Mouse (Mus musculus): ENCODE measurements around the gene Tmem50b. TPM values are rescaled to one million over a fixed set of nuclear protein-coding genes. Genes with fewer than 3 reads are reported as not detected.
A peak's percentile ranks its signal among the peaks of the same experiment; 100 is the strongest.

The Tmem50b gene
- polyA plus RNA-seq, 1 experiment from 2014 or later, result 42.4 TPM

- no peak overlapping the region for H3K27ac ChIP-seq (ENCODE audit: low read depth, low read length)
- 87% methylated on average over 15 of the region's 15 CpGs for WGBS
- no peak for DNase-seq (ENCODE audit: low spot score)
Measured at GRCm38 (mm10) chr16:91556659-91557058, 40.9 kb downstream of the Tmem50b start.

GRCm38 (mm10) chr16:91555017-91555605, 42.5 kb downstream of the Tmem50b start:
- Histone ChIP-seq H3K4me1 (replicated peaks; ENCODE audit: control insufficient read depth, insufficient read depth, low read length) (peaks cover 3% of the 10 kb centered on the region; the same call in 1 of the 2 replicates), H3K9me3 (ENCODE audit: control insufficient read depth, low read length) (no peaks in the 10 kb centered on the region), H3K27me3 (ENCODE audit: control insufficient read depth, insufficient read depth, low read length) (no peaks in the 10 kb centered on the region), H3K9ac (ENCODE audit: low read length) (no peak overlapping the region), H3K4me3 (ENCODE audit: low read depth, low read length) (no peak overlapping the region), H3K36me3 (ENCODE audit: control insufficient read depth, insufficient read depth, low read length) (no peaks in the 10 kb centered on the region), H3K4me2 (ENCODE audit: low read depth, low read length, severe bottlenecking) (no peak overlapping the region), H3K27ac (ENCODE audit: low read depth, low read length) (no peak overlapping the region)
- 90% methylated on average over 8 of the region's 8 CpGs for WGBS
- no peak for ATAC-seq (replicated peaks; ENCODE audit: low FRiP score)
- no peak for DNase-seq (ENCODE audit: low spot score)

More at GRCm38 (mm10) chr16:91556659-91557058, 40.9 kb downstream of the Tmem50b start:
- Histone ChIP-seq H3K4me3 (ENCODE audit: low read depth, low read length) (no peak overlapping the region), H3K4me1 (replicated peaks; ENCODE audit: control insufficient read depth, insufficient read depth, low read length) (no peaks in the 10 kb centered on the region), H3K9me3 (ENCODE audit: control insufficient read depth, low read length) (no peaks in the 10 kb centered on the region), H3K27me3 (ENCODE audit: control insufficient read depth, insufficient read depth, low read length) (no peaks in the 10 kb centered on the region), H3K36me3 (ENCODE audit: control insufficient read depth, insufficient read depth, low read length) (no peaks in the 10 kb centered on the region), H3K9ac (ENCODE audit: low read length) (no peak overlapping the region), H3K4me2 (ENCODE audit: low read depth, low read length, severe bottlenecking) (no peak overlapping the region)
- no peak for ATAC-seq (replicated peaks; ENCODE audit: low FRiP score)

GRCm38 (mm10) chr16:91553625-91554024, 44.0 kb downstream of the Tmem50b start:
- Histone ChIP-seq H3K27me3 (ENCODE audit: control insufficient read depth, insufficient read depth, low read length) (no peaks in the 10 kb centered on the region), H3K9ac (ENCODE audit: low read length) (no peak overlapping the region), H3K27ac (ENCODE audit: low read depth, low read length) (no peak overlapping the region), H3K4me3 (ENCODE audit: low read depth, low read length) (no peak overlapping the region), H3K4me1 (replicated peaks; ENCODE audit: control insufficient read depth, insufficient read depth, low read length) (peaks cover 8% of the 10 kb centered on the region), H3K4me2 (ENCODE audit: low read depth, low read length, severe bottlenecking) (no peak overlapping the region), H3K36me3 (ENCODE audit: control insufficient read depth, insufficient read depth, low read length) (no peaks in the 10 kb centered on the region), H3K9me3 (ENCODE audit: control insufficient read depth, low read length) (no peaks in the 10 kb centered on the region)
- WGBS, result 70% methylated on average over 12 of the region's 12 CpGs
- DNase-seq (ENCODE audit: low spot score), result no peak
- no peak for ATAC-seq (replicated peaks; ENCODE audit: low FRiP score)

GRCm38 (mm10) chr16:91552072-91552471, 45.5 kb downstream of the Tmem50b start:
- no peak for ATAC-seq (replicated peaks; ENCODE audit: low FRiP score)
- Histone ChIP-seq H3K27ac (ENCODE audit: low read depth, low read length) (no peak overlapping the region), H3K4me2 (ENCODE audit: low read depth, low read length, severe bottlenecking) (no peak overlapping the region), H3K4me3 (ENCODE audit: low read depth, low read length) (no peak overlapping the region), H3K9ac (ENCODE audit: low read length) (no peak overlapping the region), H3K4me1 (replicated peaks; ENCODE audit: control insufficient read depth, insufficient read depth, low read length) (peaks cover 10% of the 10 kb centered on the region), H3K9me3 (ENCODE audit: control insufficient read depth, low read length) (no peaks in the 10 kb centered on the region), H3K27me3 (ENCODE audit: control insufficient read depth, insufficient read depth, low read length) (no peaks in the 10 kb centered on the region), H3K36me3 (ENCODE audit: control insufficient read depth, insufficient read depth, low read length) (no peaks in the 10 kb centered on the region)
- DNase-seq (ENCODE audit: low spot score), result no peak
- WGBS, result 63% methylated on average over 9 of the region's 9 CpGs

- Histone ChIP-seq H3K9me3 (ENCODE audit: control insufficient read depth, low read length) (no peaks in the 10 kb centered on the region), H3K4me1 (replicated peaks; ENCODE audit: control insufficient read depth, insufficient read depth, low read length) (peaks cover 10% of the 10 kb centered on the region), H3K4me3 (ENCODE audit: low read depth, low read length) (no peak overlapping the region), H3K9ac (ENCODE audit: low read length) (no peak overlapping the region), H3K4me2 (ENCODE audit: low read depth, low read length, severe bottlenecking) (no peak overlapping the region), H3K27ac (ENCODE audit: low read depth, low read length) (no peak overlapping the region), H3K27me3 (ENCODE audit: control insufficient read depth, insufficient read depth, low read length) (no peaks in the 10 kb centered on the region), H3K36me3 (ENCODE audit: control insufficient read depth, insufficient read depth, low read length) (no peaks in the 10 kb centered on the region)
- ATAC-seq (replicated peaks; ENCODE audit: low FRiP score) (no peak), DNase-seq (ENCODE audit: low spot score) (no peak)
- WGBS, result 76% methylated on average over 10 of the region's 10 CpGs
Measured at GRCm38 (mm10) chr16:91551081-91551524, 46.5 kb downstream of the Tmem50b start.

GRCm38 (mm10) chr16:91549616-91550015, 48.0 kb downstream of the Tmem50b start:
- no peak for DNase-seq (ENCODE audit: low spot score)
- no peaks in the 10 kb centered on the region for H3K27me3 ChIP-seq (ENCODE audit: control insufficient read depth, insufficient read depth, low read length)
- 54% methylated on average over 5 of the region's 5 CpGs for WGBS
- peaks cover 10% of the 10 kb centered on the region for H3K4me1 ChIP-seq (replicated peaks; ENCODE audit: control insufficient read depth, insufficient read depth, low read length)
- no peak overlapping the region for H3K27ac ChIP-seq (ENCODE audit: low read depth, low read length)
- no peak for ATAC-seq (replicated peaks; ENCODE audit: low FRiP score)
- H3K4me2 ChIP-seq (ENCODE audit: low read depth, low read length, severe bottlenecking), result no peak overlapping the region
- H3K9me3 ChIP-seq (ENCODE audit: control insufficient read depth, low read length), result no peaks in the 10 kb centered on the region
- no peaks in the 10 kb centered on the region for H3K36me3 ChIP-seq (ENCODE audit: control insufficient read depth, insufficient read depth, low read length)
- H3K4me3 ChIP-seq (ENCODE audit: low read depth, low read length), result no peak overlapping the region
- no peak overlapping the region for H3K9ac ChIP-seq (ENCODE audit: low read length)

- no peak for DNase-seq (ENCODE audit: low spot score)
- Histone ChIP-seq H3K4me2 (ENCODE audit: low read depth, low read length, severe bottlenecking) (no peak overlapping the region), H3K36me3 (ENCODE audit: control insufficient read depth, insufficient read depth, low read length) (no peaks in the 10 kb centered on the region), H3K4me3 (ENCODE audit: low read depth, low read length) (no peak overlapping the region), H3K27me3 (ENCODE audit: control insufficient read depth, insufficient read depth, low read length) (no peaks in the 10 kb centered on the region), H3K9me3 (ENCODE audit: control insufficient read depth, low read length) (no peaks in the 10 kb centered on the region), H3K4me1 (replicated peaks; ENCODE audit: control insufficient read depth, insufficient read depth, low read length) (peaks cover 10% of the 10 kb centered on the region), H3K9ac (ENCODE audit: low read length) (no peak overlapping the region), H3K27ac (ENCODE audit: low read depth, low read length) (no peak overlapping the region)
- ATAC-seq (replicated peaks; ENCODE audit: low FRiP score), result no peak
- WGBS, result 70% methylated on average over 2 of the region's 2 CpGs
Measured at GRCm38 (mm10) chr16:91548996-91549395, 48.6 kb downstream of the Tmem50b start.

- no peaks in the 10 kb centered on the region for H3K9me3 ChIP-seq (ENCODE audit: control insufficient read depth, low read length)
- no peak overlapping the region for H3K4me3 ChIP-seq (ENCODE audit: low read depth, low read length)
- ATAC-seq (replicated peaks; ENCODE audit: low FRiP score) (no peak), DNase-seq (ENCODE audit: low spot score) (no peak)
- peaks cover 10% of the 10 kb centered on the region for H3K4me1 ChIP-seq (replicated peaks; ENCODE audit: control insufficient read depth, insufficient read depth, low read length)
- H3K36me3 ChIP-seq (ENCODE audit: control insufficient read depth, insufficient read depth, low read length), result no peaks in the 10 kb centered on the region
- no peaks in the 10 kb centered on the region for H3K27me3 ChIP-seq (ENCODE audit: control insufficient read depth, insufficient read depth, low read length)
- no peak overlapping the region for H3K4me2 ChIP-seq (ENCODE audit: low read depth, low read length, severe bottlenecking)
- no peak overlapping the region for H3K9ac ChIP-seq (ENCODE audit: low read length)
- WGBS, result 58% methylated on average over 5 of the region's 5 CpGs
- H3K27ac ChIP-seq (ENCODE audit: low read depth, low read length), result no peak overlapping the region
Measured at GRCm38 (mm10) chr16:91548586-91548985, 49.0 kb downstream of the Tmem50b start.

- Histone ChIP-seq H3K27ac (ENCODE audit: low read depth, low read length) (no peak overlapping the region), H3K4me3 (ENCODE audit: low read depth, low read length) (no peak overlapping the region; the same call in 1 of the 2 replicates), H3K27me3 (ENCODE audit: control insufficient read depth, insufficient read depth, low read length) (no peaks in the 10 kb centered on the region), H3K4me2 (ENCODE audit: low read depth, low read length, severe bottlenecking) (peak overlapping the region; percentile 97), H3K4me1 (replicated peaks; ENCODE audit: control insufficient read depth, insufficient read depth, low read length) (peaks cover 10% of the 10 kb centered on the region), H3K36me3 (ENCODE audit: control insufficient read depth, insufficient read depth, low read length) (no peaks in the 10 kb centered on the region), H3K9ac (ENCODE audit: low read length) (no peak overlapping the region), H3K9me3 (ENCODE audit: control insufficient read depth, low read length) (no peaks in the 10 kb centered on the region)
- WGBS, result 59% methylated on average over 5 of the region's 5 CpGs
- no peak for DNase-seq (ENCODE audit: low spot score)
- ATAC-seq (replicated peaks; ENCODE audit: low FRiP score), result no peak
Measured at GRCm38 (mm10) chr16:91547974-91548373, 49.6 kb downstream of the Tmem50b start.
